Mouse (Mus musculus): ENCODE measurements at regions not wholly inside any gene's neighbourhood (a gene's known extent, or its start where the extent isn't known, plus 50 kb on each side); places are given as distances from the start of the nearest gene placed in this dataset.
"Not testable (repeated sequence)": the region's sequence is repeated elsewhere in the genome, so short reads cannot be mapped to it uniquely, and the experiment has no call there.

GRCm38 (mm10) chr14:100955806-100956436 lies 244.2 kb downstream of the Prr30 start:
- H3K9ac ChIP-seq, result no peak overlapping the region
- WGBS, result 44% methylated on average over 1 of the region's 1 CpGs
- no peak overlapping the region for H3K27ac ChIP-seq
- no peak for ATAC-seq (ENCODE audit: insufficient read depth, low FRiP score, low read depth)
- no peaks in the 10 kb centered on the region for H3K9me3 ChIP-seq
- H3K36me3 ChIP-seq, result no peaks in the 10 kb centered on the region
- no peak overlapping the region for H3K4me2 ChIP-seq
- no peak overlapping the region for H3K4me3 ChIP-seq (replicated peaks)
- no peaks in the 10 kb centered on the region for H3K4me1 ChIP-seq
- no peaks in the 10 kb centered on the region for H3K27me3 ChIP-seq (replicated peaks)

GRCm38 (mm10) chr14:100950681-100951119 lies 249.4 kb downstream of the Prr30 start:
- WGBS, result 46% methylated on average over 3 of the region's 3 CpGs
- ATAC-seq (ENCODE audit: insufficient read depth, low FRiP score, low read depth), result no peak
- Histone ChIP-seq H3K27ac (no peak overlapping the region), H3K4me1 (no peaks in the 10 kb centered on the region), H3K9ac (no peak overlapping the region), H3K36me3 (no peaks in the 10 kb centered on the region), H3K27me3 (replicated peaks) (no peaks in the 10 kb centered on the region), H3K4me3 (replicated peaks) (no peak overlapping the region), H3K9me3 (no peaks in the 10 kb centered on the region), H3K4me2 (no peak overlapping the region)

GRCm38 (mm10) chr14:100947625-100948024 lies 252.5 kb downstream of the Prr30 start:
- H3K27me3 ChIP-seq (replicated peaks); H3K4me2 ChIP-seq; H3K36me3 ChIP-seq; H3K27ac ChIP-seq; H3K4me1 ChIP-seq; H3K4me3 ChIP-seq (replicated peaks); ATAC-seq (ENCODE audit: insufficient read depth, low FRiP score, low read depth); H3K9ac ChIP-seq; H3K9me3 ChIP-seq: not testable (repeated sequence)

GRCm38 (mm10) chr14:100937358-100937887 lies 262.7 kb downstream of the Prr30 start:
- ATAC-seq (ENCODE audit: insufficient read depth, low FRiP score, low read depth), result no peak
- WGBS, result 73% methylated on average over 2 of the region's 2 CpGs
- no peak overlapping the region for H3K27ac ChIP-seq
- H3K4me1 ChIP-seq, result no peaks in the 10 kb centered on the region
- H3K9ac ChIP-seq, result no peak overlapping the region
- H3K27me3 ChIP-seq (replicated peaks), result no peaks in the 10 kb centered on the region
- no peak overlapping the region for H3K4me2 ChIP-seq
- no peaks in the 10 kb centered on the region for H3K9me3 ChIP-seq
- no peaks in the 10 kb centered on the region for H3K36me3 ChIP-seq
- no peak overlapping the region for H3K4me3 ChIP-seq (replicated peaks)

GRCm38 (mm10) chr14:100934554-100934953 lies 265.6 kb downstream of the Prr30 start:
- H3K36me3 ChIP-seq, result no peaks in the 10 kb centered on the region
- no peaks in the 10 kb centered on the region for H3K9me3 ChIP-seq
- 89% methylated on average over 7 of the region's 7 CpGs for WGBS
- H3K27ac ChIP-seq, result no peak overlapping the region
- H3K4me1 ChIP-seq, result no peaks in the 10 kb centered on the region
- no peak overlapping the region for H3K4me2 ChIP-seq
- no peak overlapping the region for H3K4me3 ChIP-seq (replicated peaks)
- H3K9ac ChIP-seq, result no peak overlapping the region
- no peak for ATAC-seq (ENCODE audit: insufficient read depth, low FRiP score, low read depth)
- H3K27me3 ChIP-seq (replicated peaks), result no peaks in the 10 kb centered on the region

- peak; percentile 58; the same call in 1 of the 2 replicates for ATAC-seq (ENCODE audit: insufficient read depth, low FRiP score, low read depth)
- H3K4me2 ChIP-seq, result no peak overlapping the region
Observed at GRCm38 (mm10) chr14:100924880-100925279, 275.2 kb downstream of the Prr30 start.

GRCm38 (mm10) chr14:100900221-100900620 lies 299.9 kb downstream of the Prr30 start:
- 44% methylated on average over 2 of the region's 2 CpGs for WGBS
- no peaks in the 10 kb centered on the region for H3K4me1 ChIP-seq
- no peak overlapping the region for H3K4me3 ChIP-seq (replicated peaks)
- no peaks in the 10 kb centered on the region for H3K36me3 ChIP-seq
- H3K4me2 ChIP-seq, result no peak overlapping the region
- ATAC-seq (ENCODE audit: insufficient read depth, low FRiP score, low read depth), result no peak
- H3K9ac ChIP-seq, result no peak overlapping the region
- no peak overlapping the region for H3K27ac ChIP-seq
- H3K27me3 ChIP-seq (replicated peaks), result no peaks in the 10 kb centered on the region
- no peaks in the 10 kb centered on the region for H3K9me3 ChIP-seq

More at GRCm38 (mm10) chr14:100924880-100925279, 275.2 kb downstream of the Prr30 start:
- Histone ChIP-seq H3K27ac (no peak overlapping the region), H3K4me1 (no peaks in the 10 kb centered on the region), H3K4me3 (replicated peaks) (no peak overlapping the region), H3K27me3 (replicated peaks) (no peaks in the 10 kb centered on the region), H3K36me3 (no peaks in the 10 kb centered on the region), H3K9me3 (no peaks in the 10 kb centered on the region), H3K9ac (no peak overlapping the region)
- 57% methylated on average over 6 of the region's 6 CpGs for WGBS

- ATAC-seq (ENCODE audit: insufficient read depth, low FRiP score, low read depth), result no peak
- Histone ChIP-seq H3K27ac (no peak overlapping the region), H3K4me1 (no peaks in the 10 kb centered on the region), H3K9me3 (no peaks in the 10 kb centered on the region), H3K36me3 (no peaks in the 10 kb centered on the region), H3K4me2 (no peak overlapping the region), H3K9ac (no peak overlapping the region), H3K4me3 (replicated peaks) (no peak overlapping the region), H3K27me3 (replicated peaks) (no peaks in the 10 kb centered on the region)
- 39% methylated on average over 3 of the region's 3 CpGs for WGBS
Observed at GRCm38 (mm10) chr14:100899074-100899473, 301.1 kb downstream of the Prr30 start.

- Histone ChIP-seq H3K4me2 (no peak overlapping the region), H3K36me3 (no peaks in the 10 kb centered on the region), H3K9me3 (no peaks in the 10 kb centered on the region), H3K4me3 (replicated peaks) (no peak overlapping the region), H3K27me3 (replicated peaks) (no peaks in the 10 kb centered on the region), H3K27ac (no peak overlapping the region), H3K9ac (no peak overlapping the region), H3K4me1 (no peaks in the 10 kb centered on the region)
- 39% methylated on average over 18 of the region's 18 CpGs for WGBS
- ATAC-seq (ENCODE audit: insufficient read depth, low FRiP score, low read depth), result no peak
Observed at GRCm38 (mm10) chr14:100889163-100890157, 310.7 kb downstream of the Prr30 start.

GRCm38 (mm10) chr14:100883115-100883514 lies 317.0 kb downstream of the Prr30 start:
- Histone ChIP-seq H3K9me3 (no peaks in the 10 kb centered on the region), H3K4me3 (replicated peaks) (no peak overlapping the region), H3K27ac (no peak overlapping the region), H3K36me3 (no peaks in the 10 kb centered on the region), H3K27me3 (replicated peaks) (no peaks in the 10 kb centered on the region), H3K9ac (no peak overlapping the region), H3K4me2 (no peak overlapping the region), H3K4me1 (no peaks in the 10 kb centered on the region)
- no peak for ATAC-seq (ENCODE audit: insufficient read depth, low FRiP score, low read depth)
- 70% methylated on average over 1 of the region's 1 CpGs for WGBS

- no peak overlapping the region for H3K27ac ChIP-seq
- H3K36me3 ChIP-seq, result no peaks in the 10 kb centered on the region
- no peak for ATAC-seq (ENCODE audit: insufficient read depth, low FRiP score, low read depth)
- H3K27me3 ChIP-seq (replicated peaks), result no peaks in the 10 kb centered on the region
- no peak overlapping the region for H3K4me2 ChIP-seq
- no peak overlapping the region for H3K4me3 ChIP-seq (replicated peaks)
- H3K4me1 ChIP-seq, result no peaks in the 10 kb centered on the region
- 80% methylated on average over 2 of the region's 2 CpGs for WGBS
- H3K9me3 ChIP-seq, result no peaks in the 10 kb centered on the region
- H3K9ac ChIP-seq, result no peak overlapping the region
Observed at GRCm38 (mm10) chr14:100880103-100880502, 320.0 kb downstream of the Prr30 start.

GRCm38 (mm10) chr14:100867790-100868189 lies 332.3 kb downstream of the Prr30 start:
- no peaks in the 10 kb centered on the region for H3K27me3 ChIP-seq (replicated peaks)
- no peaks in the 10 kb centered on the region for H3K9me3 ChIP-seq
- H3K36me3 ChIP-seq, result no peaks in the 10 kb centered on the region
- no peak for ATAC-seq (ENCODE audit: insufficient read depth, low FRiP score, low read depth)
- no peak overlapping the region for H3K27ac ChIP-seq
- H3K9ac ChIP-seq, result no peak overlapping the region
- 63% methylated on average over 3 of the region's 3 CpGs for WGBS
- H3K4me2 ChIP-seq, result no peak overlapping the region
- H3K4me3 ChIP-seq (replicated peaks), result no peak overlapping the region
- no peaks in the 10 kb centered on the region for H3K4me1 ChIP-seq
